Mouse (Mus musculus): ENCODE results near the gene Rictor. TPM values are rescaled to one million over a fixed set of nuclear protein-coding genes. Genes with fewer than 3 reads are reported as not detected.

The Rictor gene
- total RNA-seq (2021) (10 to 100 TPM; 11.0 to 13.0 TPM), polyA plus RNA-seq (2012; rRNA removed) (3.6 and 7.5 TPM in 2 replicates)
- long read RNA-seq, result 0 reads

GRCm38 (mm10) chr15:6707936-6708525 lies at the start of gene Rictor:
Gene Rictor, plus strand, starts transcription at chr15:6708379.
- H3K27me3 ChIP-seq (ENCODE audit: control insufficient read depth, insufficient read depth, low read length), result no peaks in the 10 kb centered on the region
- peaks cover 6% of the 10 kb centered on the region for H3K4me1 ChIP-seq (ENCODE audit: control insufficient read depth, insufficient read depth, low read length)
- H3K4me3 ChIP-seq, result peak within 1 kb of the TSS; percentile 86
- no peak for TF ChIP-seq EP300 (IDR thresholded peaks at IDR 0.05; ENCODE audit: insufficient read depth, low read depth, low read length)
- TF ChIP-seq POLR2A (IDR thresholded peaks at IDR 0.05; ENCODE audit: insufficient read depth, low read depth, low read length), result peak; percentile 60; the same call in 1 of the 2 replicates
- 0 out of 2 replicates have a peak, but pooled peaks have one; percentile 11 for TF ChIP-seq CTCF (IDR thresholded peaks at IDR 0.05)
- DNase-seq, result peak; percentile 88 to 90
- intact Hi-C loops (cut with DNase I), result loop anchor here (5.0 kb wide), 1 partner anchor 164 kb away; the partner anchor contains the start of gene Osmr
- under 1% methylated on average over 51 of the region's 82 CpGs for WGBS
- peak within 1 kb of the TSS; percentile 100 for H3K9ac ChIP-seq (ENCODE audit: low read depth, low read length)
- H3K27ac ChIP-seq, result peak within 1 kb of the TSS; percentile 87
- peaks cover 7% of the 10 kb centered on the region for H3K79me2 ChIP-seq (replicated peaks; ENCODE audit: control insufficient read depth, insufficient read depth, low read length)
- peaks cover 7% of the 10 kb centered on the region for H3K36me3 ChIP-seq (ENCODE audit: control insufficient read depth, insufficient read depth, low read length)

GRCm38 (mm10) chr15:6661951-6662350 lies 46.2 kb upstream of the Rictor start:
- TF ChIP-seq POLR2A (IDR thresholded peaks at IDR 0.05; ENCODE audit: insufficient read depth, low read depth, low read length) (no peak), CTCF (IDR thresholded peaks at IDR 0.05) (no peak), EP300 (IDR thresholded peaks at IDR 0.05; ENCODE audit: insufficient read depth, low read depth, low read length) (no peak)
- intact Hi-C loops (cut with DNase I), result no loop called here
- no peak overlapping the region for H3K4me3 ChIP-seq
- no peak overlapping the region for H3K9ac ChIP-seq (ENCODE audit: low read depth, low read length)
- H3K79me2 ChIP-seq (replicated peaks; ENCODE audit: control insufficient read depth, insufficient read depth, low read length), result no peaks in the 10 kb centered on the region
- H3K27me3 ChIP-seq (ENCODE audit: control insufficient read depth, insufficient read depth, low read length), result no peaks in the 10 kb centered on the region
- H3K4me1 ChIP-seq (ENCODE audit: control insufficient read depth, insufficient read depth, low read length), result no peaks in the 10 kb centered on the region
- 56% methylated on average over 3 of the region's 3 CpGs for WGBS
- no peak overlapping the region for H3K27ac ChIP-seq
- no peaks in the 10 kb centered on the region for H3K36me3 ChIP-seq (ENCODE audit: control insufficient read depth, insufficient read depth, low read length)
- no peak for DNase-seq

- H3K4me1 ChIP-seq (ENCODE audit: control insufficient read depth, insufficient read depth, low read length), result no peaks in the 10 kb centered on the region
- H3K9ac ChIP-seq (ENCODE audit: low read depth, low read length), result no peak overlapping the region
- intact Hi-C loops (cut with DNase I), result no loop called here
- no peaks in the 10 kb centered on the region for H3K27me3 ChIP-seq (ENCODE audit: control insufficient read depth, insufficient read depth, low read length)
- 66% methylated on average over 7 of the region's 7 CpGs for WGBS
- no peak for DNase-seq
- no peak overlapping the region for H3K4me3 ChIP-seq
- H3K27ac ChIP-seq, result no peak overlapping the region
- no peaks in the 10 kb centered on the region for H3K36me3 ChIP-seq (ENCODE audit: control insufficient read depth, insufficient read depth, low read length)
- TF ChIP-seq EP300 (IDR thresholded peaks at IDR 0.05; ENCODE audit: insufficient read depth, low read depth, low read length) (no peak), CTCF (IDR thresholded peaks at IDR 0.05) (no peak), POLR2A (IDR thresholded peaks at IDR 0.05; ENCODE audit: insufficient read depth, low read depth, low read length) (no peak)
- H3K79me2 ChIP-seq (replicated peaks; ENCODE audit: control insufficient read depth, insufficient read depth, low read length), result no peaks in the 10 kb centered on the region
These were observed 44.2 kb upstream of the Rictor start for GRCm38 (mm10) chr15:6663991-6664390.

GRCm38 (mm10) chr15:6666072-6666471 lies 42.1 kb upstream of the Rictor start:
- H3K4me3 ChIP-seq, result no peak overlapping the region
- TF ChIP-seq EP300 (IDR thresholded peaks at IDR 0.05; ENCODE audit: insufficient read depth, low read depth, low read length) (no peak), POLR2A (IDR thresholded peaks at IDR 0.05; ENCODE audit: insufficient read depth, low read depth, low read length) (no peak), CTCF (IDR thresholded peaks at IDR 0.05) (no peak)
- no peaks in the 10 kb centered on the region for H3K36me3 ChIP-seq (ENCODE audit: control insufficient read depth, insufficient read depth, low read length)
- H3K27me3 ChIP-seq (ENCODE audit: control insufficient read depth, insufficient read depth, low read length), result no peaks in the 10 kb centered on the region
- H3K4me1 ChIP-seq (ENCODE audit: control insufficient read depth, insufficient read depth, low read length), result no peaks in the 10 kb centered on the region
- intact Hi-C loops (cut with DNase I), result no loop called here
- no peak overlapping the region for H3K9ac ChIP-seq (ENCODE audit: low read depth, low read length)
- DNase-seq, result no peak
- no peaks in the 10 kb centered on the region for H3K79me2 ChIP-seq (replicated peaks; ENCODE audit: control insufficient read depth, insufficient read depth, low read length)
- WGBS, result 26% methylated on average over 5 of the region's 5 CpGs
- no peak overlapping the region for H3K27ac ChIP-seq

GRCm38 (mm10) chr15:6668793-6669437 lies 39.3 kb upstream of the Rictor start:
- WGBS, result 30% methylated on average over 14 of the region's 14 CpGs
- Histone ChIP-seq H3K9ac (ENCODE audit: low read depth, low read length) (no peak overlapping the region), H3K36me3 (ENCODE audit: control insufficient read depth, insufficient read depth, low read length) (no peaks in the 10 kb centered on the region), H3K4me1 (ENCODE audit: control insufficient read depth, insufficient read depth, low read length) (no peaks in the 10 kb centered on the region), H3K27ac (no peak overlapping the region), H3K79me2 (replicated peaks; ENCODE audit: control insufficient read depth, insufficient read depth, low read length) (no peaks in the 10 kb centered on the region), H3K27me3 (ENCODE audit: control insufficient read depth, insufficient read depth, low read length) (no peaks in the 10 kb centered on the region), H3K4me3 (no peak overlapping the region)
- DNase-seq, result no peak
- TF ChIP-seq CTCF (IDR thresholded peaks at IDR 0.05), result no peak
- no peak for TF ChIP-seq POLR2A (IDR thresholded peaks at IDR 0.05; ENCODE audit: insufficient read depth, low read depth, low read length)
- intact Hi-C loops (cut with DNase I), result no loop called here

- H3K4me3 ChIP-seq, result no peak overlapping the region
- TF ChIP-seq EP300 (IDR thresholded peaks at IDR 0.05; ENCODE audit: insufficient read depth, low read depth, low read length) (no peak), CTCF (IDR thresholded peaks at IDR 0.05) (no peak), POLR2A (IDR thresholded peaks at IDR 0.05; ENCODE audit: insufficient read depth, low read depth, low read length) (no peak)
- H3K9ac ChIP-seq (ENCODE audit: low read depth, low read length), result no peak overlapping the region
- intact Hi-C loops (cut with DNase I), result no loop called here
- no peaks in the 10 kb centered on the region for H3K79me2 ChIP-seq (replicated peaks; ENCODE audit: control insufficient read depth, insufficient read depth, low read length)
- no peaks in the 10 kb centered on the region for H3K27me3 ChIP-seq (ENCODE audit: control insufficient read depth, insufficient read depth, low read length)
- H3K4me1 ChIP-seq (ENCODE audit: control insufficient read depth, insufficient read depth, low read length), result no peaks in the 10 kb centered on the region
- DNase-seq, result no peak
- no peak overlapping the region for H3K27ac ChIP-seq
- no peaks in the 10 kb centered on the region for H3K36me3 ChIP-seq (ENCODE audit: control insufficient read depth, insufficient read depth, low read length)
- 84% methylated on average over 2 of the region's 2 CpGs for WGBS
These were observed 29.7 kb upstream of the Rictor start for GRCm38 (mm10) chr15:6678479-6678878.
